Mouse (Mus musculus) left cerebral cortex, adult 11 months (tissue): Measurements from ENCODE around the gene Bola3.

Source experiments
- DNase-seq: peaks from one replicate; pipeline ENCODE4 v3.0.0; 2022; ENCODE audit warnings: low spot score

Gene Bola3

GRCm38 (mm10) chr6:83395544-83396229 is 46.7 kb downstream of the Bola3 start:
- no peak for DNase-seq

GRCm38 (mm10) chr6:83396711-83397110 is 47.8 kb downstream of the Bola3 start:
- no peak for DNase-seq

- no peak for DNase-seq
Observed at GRCm38 (mm10) chr6:83397728-83398127, 48.8 kb downstream of the Bola3 start.

GRCm38 (mm10) chr6:83399790-83400189 is 50.8 kb downstream of the Bola3 start:
- no peak for DNase-seq

- no peak for DNase-seq
Observed at GRCm38 (mm10) chr6:83403481-83403880, 54.5 kb downstream of the Bola3 start.

- no peak for DNase-seq
Observed at GRCm38 (mm10) chr6:83404571-83404970, 55.6 kb downstream of the Bola3 start.

- no peak for DNase-seq
Observed at GRCm38 (mm10) chr6:83405511-83406064, 56.6 kb downstream of the Bola3 start.

GRCm38 (mm10) chr6:83408510-83408909 is 59.6 kb downstream of the Bola3 start:
- no peak for DNase-seq
